Mouse (Mus musculus): Measurements from ENCODE around the gene Ewsr1. TPM values are rescaled to one million over a fixed set of nuclear protein-coding genes. Genes with fewer than 3 reads are reported as not detected.
A peak's percentile ranks its signal among the peaks of the same experiment; 100 is the strongest.
"Not testable (repeated sequence)": the region's sequence is repeated elsewhere in the genome, so short reads cannot be mapped to it uniquely, and the experiment has no call there.

Gene Ewsr1
- total and polyA plus RNA-seq, 2 experiments from 2014 or later: 355 to 390 TPM

DNA sequence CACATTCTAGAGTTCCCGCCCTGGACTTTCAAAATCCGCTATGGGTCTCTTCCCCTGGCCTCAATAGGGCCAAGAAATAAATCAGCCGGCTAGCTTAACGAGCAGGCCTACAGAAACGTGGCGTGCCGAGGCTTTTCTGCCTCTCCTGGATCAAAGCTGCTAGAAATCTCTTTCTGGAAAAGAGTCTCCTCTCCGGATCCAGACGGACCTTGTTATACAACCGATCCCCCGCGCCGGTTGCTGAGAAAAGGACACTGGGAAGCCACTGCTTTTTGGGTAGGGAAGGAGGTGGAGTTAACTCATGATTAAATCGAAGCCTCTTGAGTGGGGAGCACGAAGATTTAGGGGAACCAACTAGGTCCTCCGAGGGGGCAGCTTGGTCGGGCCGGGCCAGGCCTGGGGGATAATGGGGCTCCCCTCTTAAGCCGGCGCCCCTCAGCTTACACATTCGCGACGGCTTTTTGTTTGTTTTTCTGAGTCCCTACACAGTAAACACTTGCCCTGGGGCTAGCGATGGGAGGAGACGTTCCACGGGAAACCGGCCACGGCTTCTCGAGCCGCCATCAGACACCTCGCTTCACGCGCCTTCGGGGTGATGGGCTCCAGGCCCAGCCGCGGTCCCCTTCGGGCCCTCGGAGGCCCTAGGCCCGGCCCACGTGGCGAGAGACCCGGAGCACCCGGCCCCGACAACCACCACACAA lies 881 bp downstream of the Ewsr1 start:
- 2% methylated on average over 44 of the region's 44 CpGs for WGBS
- ATAC-seq: no peak
- no peak for TF ChIP-seq CTCF (IDR thresholded peaks at IDR 0.05; ENCODE audit: low read depth)

DNA sequence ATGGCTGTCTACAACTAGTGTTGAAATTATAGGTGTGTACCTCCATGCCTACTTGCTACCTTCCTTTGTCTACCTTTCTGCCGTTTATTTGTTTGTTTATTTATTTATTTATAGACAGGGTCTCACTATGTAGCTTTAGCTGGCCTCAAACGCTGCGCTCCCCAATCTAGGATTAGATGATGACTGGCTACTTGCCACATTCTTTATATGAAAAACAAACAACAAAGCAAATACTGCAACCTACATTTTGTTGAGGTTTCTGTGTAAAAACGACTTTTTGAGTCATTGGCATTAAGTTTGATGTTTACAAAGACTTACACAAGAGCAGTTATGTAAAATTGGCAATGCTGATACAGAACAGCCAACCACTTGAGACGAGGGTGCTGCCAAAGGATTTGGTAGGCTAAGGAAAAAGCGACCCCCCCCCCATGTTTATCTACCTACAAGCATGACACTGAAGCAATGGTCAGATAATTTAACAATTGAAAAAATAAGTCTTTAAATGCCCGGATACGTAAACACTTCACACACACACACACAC lies 2.5 kb downstream of the Ewsr1 start:
- peaks cover 8% of the 10 kb centered on the region for H3K36me3 ChIP-seq (ENCODE audit: insufficient read depth)
- TF ChIP-seq CTCF (IDR thresholded peaks at IDR 0.05; ENCODE audit: low read depth): no peak
- peaks cover 16% of the 10 kb centered on the region; the same call in 1 of the 2 replicates for H3K4me1 ChIP-seq (ENCODE audit: insufficient read depth)
- no peak overlapping the region for H3K9ac ChIP-seq
- WGBS: 54% methylated on average over 8 of the region's 8 CpGs
- no peak for ATAC-seq
- H3K27me3 ChIP-seq (ENCODE audit: insufficient read depth, low read length): no peaks in the 10 kb centered on the region
- peak overlapping the region; percentile 93 for H3K4me3 ChIP-seq (ENCODE audit: low read depth, low read length)
- H3K9me3 ChIP-seq (ENCODE audit: low read length): no peaks in the 10 kb centered on the region
- no peak for DNase-seq
- H3K27ac ChIP-seq (ENCODE audit: low read depth, low read length): no peak overlapping the region
- H3K4me2 ChIP-seq (ENCODE audit: low read depth): peak overlapping the region; percentile 75

More for the DNA sequence above, 881 bp downstream of the Ewsr1 start:
- H3K4me1 ChIP-seq (ENCODE audit: insufficient read depth): peaks cover 16% of the 10 kb centered on the region; the same call in 1 of the 2 replicates
- H3K4me3 ChIP-seq (ENCODE audit: low read depth, low read length): peak overlapping the region; percentile 93
- H3K9me3 ChIP-seq (ENCODE audit: low read length): no peaks in the 10 kb centered on the region
- DNase-seq: peak; percentile 34
- H3K4me2 ChIP-seq (ENCODE audit: low read depth): peak overlapping the region; percentile 75
- H3K36me3 ChIP-seq (ENCODE audit: insufficient read depth): no peaks in the 10 kb centered on the region
- peak overlapping the region; percentile 91 for H3K9ac ChIP-seq
- peak overlapping the region; percentile 98 for H3K27ac ChIP-seq (ENCODE audit: low read depth, low read length)
- H3K27me3 ChIP-seq (ENCODE audit: insufficient read depth, low read length): no peaks in the 10 kb centered on the region

DNA sequence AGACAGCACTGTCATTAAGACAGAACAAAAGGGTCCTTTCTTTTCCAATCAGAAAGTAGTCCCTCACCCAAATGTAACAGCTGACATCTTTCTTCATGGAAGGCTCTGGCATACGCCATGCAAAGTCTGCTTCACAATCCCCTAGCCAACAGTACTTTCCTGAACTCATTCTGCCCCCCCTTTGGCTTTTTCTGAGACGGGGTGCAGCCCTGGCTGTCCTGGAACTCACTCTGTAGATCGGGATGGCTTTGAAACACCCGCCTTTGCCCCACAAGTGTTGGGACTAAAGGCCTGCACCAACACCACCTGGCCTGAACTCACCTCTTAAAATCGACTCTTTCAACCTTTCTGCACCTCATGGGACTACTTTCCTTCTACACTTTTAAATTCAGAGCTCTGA lies 3.2 kb downstream of the Ewsr1 start:
- no peaks in the 10 kb centered on the region for H3K9me3 ChIP-seq (ENCODE audit: low read length)
- ATAC-seq (no peak), DNase-seq (no peak)
- H3K9ac ChIP-seq: no peak overlapping the region
- no peak overlapping the region for H3K4me2 ChIP-seq (ENCODE audit: low read depth)
- H3K27me3 ChIP-seq (ENCODE audit: insufficient read depth, low read length): no peaks in the 10 kb centered on the region
- WGBS: 66% methylated on average over 5 of the region's 5 CpGs
- H3K27ac ChIP-seq (ENCODE audit: low read depth, low read length): no peak overlapping the region
- no peak overlapping the region for H3K4me3 ChIP-seq (ENCODE audit: low read depth, low read length)
- peaks cover 14% of the 10 kb centered on the region for H3K36me3 ChIP-seq (ENCODE audit: insufficient read depth)
- peaks cover 14% of the 10 kb centered on the region; the same call in 1 of the 2 replicates for H3K4me1 ChIP-seq (ENCODE audit: insufficient read depth)
- TF ChIP-seq CTCF (IDR thresholded peaks at IDR 0.05; ENCODE audit: low read depth): no peak

DNA sequence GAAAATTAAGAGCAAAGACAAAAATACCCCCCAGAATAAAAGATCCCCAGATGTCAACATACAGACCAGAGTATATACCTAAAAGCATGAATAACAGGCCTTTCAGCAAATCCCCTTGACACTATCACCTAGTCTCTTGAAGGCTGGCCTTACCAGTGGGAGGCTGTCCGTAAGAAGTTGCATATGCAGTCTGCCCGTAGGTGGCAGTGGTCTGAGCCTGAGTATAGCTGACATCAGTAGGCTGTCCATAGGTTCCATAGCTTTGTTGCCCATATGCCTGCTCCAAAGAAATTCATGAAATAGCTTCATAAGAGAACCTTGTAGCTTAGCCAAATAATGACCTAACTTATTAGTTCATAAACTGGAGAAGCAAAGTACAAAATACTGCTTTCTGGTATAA lies 7.4 kb downstream of the Ewsr1 start:
- DNase-seq (no peak), ATAC-seq (peak; percentile 54; the same call in 1 of the 2 replicates)
- H3K9ac ChIP-seq: no peak overlapping the region
- 36% methylated on average over 2 of the region's 2 CpGs for WGBS
- H3K9me3 ChIP-seq (ENCODE audit: low read length): no peaks in the 10 kb centered on the region
- no peaks in the 10 kb centered on the region for H3K27me3 ChIP-seq (ENCODE audit: insufficient read depth, low read length)
- no peak overlapping the region for H3K27ac ChIP-seq (ENCODE audit: low read depth, low read length)
- peaks cover 43% of the 10 kb centered on the region for H3K36me3 ChIP-seq (ENCODE audit: insufficient read depth)
- no peak overlapping the region for H3K4me3 ChIP-seq (ENCODE audit: low read depth, low read length)
- no peak overlapping the region for H3K4me2 ChIP-seq (ENCODE audit: low read depth)
- peaks cover 3% of the 10 kb centered on the region; the same call in 1 of the 2 replicates for H3K4me1 ChIP-seq (ENCODE audit: insufficient read depth)
- TF ChIP-seq CTCF (IDR thresholded peaks at IDR 0.05; ENCODE audit: low read depth): peak; percentile 49

DNA sequence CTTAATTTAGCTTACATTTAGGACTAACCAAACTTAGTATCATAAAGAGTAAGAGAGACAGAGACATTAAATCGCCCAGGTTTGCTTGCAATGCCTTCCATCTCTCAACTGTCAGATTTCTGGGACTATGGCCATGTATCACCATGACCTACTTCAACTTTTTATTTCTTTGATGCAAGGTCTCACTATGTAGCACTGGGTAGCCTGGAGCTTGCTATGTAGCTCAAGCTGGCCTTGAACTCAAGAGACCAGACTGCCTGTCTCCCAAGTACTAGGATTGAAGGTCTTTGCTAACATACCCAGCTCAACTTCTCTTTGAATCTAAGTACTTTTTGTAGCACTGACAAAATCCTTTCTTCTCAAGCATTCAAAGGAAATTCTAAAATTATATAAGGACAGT lies 9.9 kb downstream of the Ewsr1 start:
- no peak overlapping the region for H3K27ac ChIP-seq (ENCODE audit: low read depth, low read length)
- H3K9me3 ChIP-seq (ENCODE audit: low read length): no peaks in the 10 kb centered on the region
- no peak for TF ChIP-seq CTCF (IDR thresholded peaks at IDR 0.05; ENCODE audit: low read depth)
- H3K4me3 ChIP-seq (ENCODE audit: low read depth, low read length): no peak overlapping the region
- peaks cover 67% of the 10 kb centered on the region for H3K36me3 ChIP-seq (ENCODE audit: insufficient read depth)
- H3K9ac ChIP-seq: no peak overlapping the region
- H3K4me1 ChIP-seq (ENCODE audit: insufficient read depth): no peaks in the 10 kb centered on the region
- H3K27me3 ChIP-seq (ENCODE audit: insufficient read depth, low read length): no peaks in the 10 kb centered on the region
- no peak for DNase-seq
- no peak overlapping the region for H3K4me2 ChIP-seq (ENCODE audit: low read depth)
- WGBS: 97% methylated on average over 1 of the region's 1 CpGs
- no peak for ATAC-seq

DNA sequence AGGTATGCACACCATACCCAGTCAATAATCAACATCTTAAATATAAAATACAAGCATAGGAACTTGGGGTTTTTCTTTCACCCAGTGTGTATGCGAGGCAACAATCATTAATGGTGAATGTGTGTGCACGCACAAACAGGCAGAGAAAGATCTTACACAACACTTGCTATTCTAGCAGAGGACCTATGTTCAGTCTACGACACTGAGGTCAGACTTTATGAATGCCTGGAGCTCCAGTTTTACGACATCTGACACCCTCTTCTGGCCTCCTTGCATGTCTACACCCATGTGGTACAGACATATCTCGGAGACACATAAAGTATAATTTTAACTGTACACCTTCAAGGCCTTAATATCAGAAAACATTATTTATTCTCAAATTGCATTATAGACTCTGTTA lies 22.2 kb downstream of the Ewsr1 start:
- H3K4me2 ChIP-seq (ENCODE audit: low read depth); H3K27me3 ChIP-seq (ENCODE audit: insufficient read depth, low read length); H3K27ac ChIP-seq (ENCODE audit: low read depth, low read length); H3K9ac ChIP-seq; ATAC-seq; DNase-seq; H3K9me3 ChIP-seq (ENCODE audit: low read length); H3K4me3 ChIP-seq (ENCODE audit: low read depth, low read length); H3K4me1 ChIP-seq (ENCODE audit: insufficient read depth): not testable (repeated sequence)
- H3K36me3 ChIP-seq (ENCODE audit: insufficient read depth): peaks cover 52% of the 10 kb centered on the region
- WGBS: 92% methylated on average over 4 of the region's 5 CpGs

DNA sequence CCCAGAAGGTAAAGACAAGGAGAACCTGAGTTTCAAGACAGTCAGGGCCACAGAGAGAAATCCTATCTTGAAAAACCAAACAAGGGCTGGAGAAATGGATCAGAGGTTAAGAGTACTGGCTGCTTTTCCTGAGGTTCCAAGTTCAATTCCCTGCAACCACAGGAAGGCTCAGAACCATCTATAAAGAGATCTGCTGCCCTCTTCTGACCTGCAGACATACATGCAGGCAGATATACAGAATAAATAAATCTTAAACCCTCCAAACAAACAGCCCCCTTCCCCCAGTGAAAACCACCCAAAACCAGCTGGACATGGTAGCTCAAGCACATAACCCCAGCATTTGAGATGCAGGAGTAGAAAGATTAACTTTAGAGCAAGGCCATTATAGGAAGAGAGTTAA lies 23.3 kb downstream of the Ewsr1 start:
- no peak overlapping the region for H3K9ac ChIP-seq
- H3K36me3 ChIP-seq (ENCODE audit: insufficient read depth): peaks cover 58% of the 10 kb centered on the region
- H3K4me3 ChIP-seq (ENCODE audit: low read depth, low read length): no peak overlapping the region
- no peaks in the 10 kb centered on the region for H3K9me3 ChIP-seq (ENCODE audit: low read length)
- H3K4me2 ChIP-seq (ENCODE audit: low read depth): no peak overlapping the region
- H3K27ac ChIP-seq (ENCODE audit: low read depth, low read length): no peak overlapping the region
- DNase-seq: no peak
- H3K4me1 ChIP-seq (ENCODE audit: insufficient read depth): no peaks in the 10 kb centered on the region
- no peaks in the 10 kb centered on the region for H3K27me3 ChIP-seq (ENCODE audit: insufficient read depth, low read length)
- peak; percentile 28 for TF ChIP-seq CTCF (IDR thresholded peaks at IDR 0.05; ENCODE audit: low read depth)
- ATAC-seq: no peak
